Mouse (Mus musculus): ENCODE results near the gene Hsd11b2. TPM values are rescaled to one million over a fixed set of nuclear protein-coding genes. Genes with fewer than 3 reads are reported as not detected.

The Hsd11b2 gene
- total and polyA plus RNA-seq, 3 experiments, result not detected

- no peak for ATAC-seq (ENCODE audit: extremely low read depth, insufficient number of reproducible peaks, low FRiP score, poor library complexity, severe bottlenecking)
- DNase-seq (ENCODE audit: low spot score), result no peak
- H3K27me3 ChIP-seq (ENCODE audit: insufficient read depth, low read length), result no peaks in the 10 kb centered on the region
- no peaks in the 10 kb centered on the region for H3K9me3 ChIP-seq (replicated peaks)
- H3K36me3 ChIP-seq (replicated peaks), result peaks cover 82% of the 10 kb centered on the region
- TF ChIP-seq GATA1 (IDR thresholded peaks at IDR 0.05; ENCODE audit: borderline replicate concordance, low read length) (no peak), GATA2 (IDR thresholded peaks at IDR 0.05; ENCODE audit: borderline replicate concordance, low read depth, low read length) (no peak), POLR2AphosphoS5 (IDR thresholded peaks at IDR 0.05; ENCODE audit: insufficient replicate concordance, low read depth, low read length) (no peak), CTCF (IDR thresholded peaks at IDR 0.05; ENCODE audit: low read depth, low read length) (no peak), TAL1 (conservative IDR thresholded peaks at IDR 0.05; ENCODE audit: low read depth, low read length) (no peak)
- H3K4me3 ChIP-seq (ENCODE audit: low read depth, low read length), result no peak overlapping the region
- peaks cover 11% of the 10 kb centered on the region; the same call in 1 of the 2 replicates for H3K4me1 ChIP-seq (ENCODE audit: insufficient read depth, low read depth, low read length)
These were observed 18.0 kb downstream of the Hsd11b2 start for GRCm38 (mm10) chr8:105536546-105536945.

GRCm38 (mm10) chr8:105537011-105537677 is 18.6 kb downstream of the Hsd11b2 start:
- no peak for ATAC-seq (ENCODE audit: extremely low read depth, insufficient number of reproducible peaks, low FRiP score, poor library complexity, severe bottlenecking)
- no peak for DNase-seq (ENCODE audit: low spot score)
- H3K27me3 ChIP-seq (ENCODE audit: insufficient read depth, low read length), result no peaks in the 10 kb centered on the region
- no peaks in the 10 kb centered on the region for H3K9me3 ChIP-seq (replicated peaks)
- no peak overlapping the region for H3K4me3 ChIP-seq (ENCODE audit: low read depth, low read length)
- H3K36me3 ChIP-seq (replicated peaks), result peaks cover 84% of the 10 kb centered on the region
- H3K4me1 ChIP-seq (ENCODE audit: insufficient read depth, low read depth, low read length), result peaks cover 17% of the 10 kb centered on the region
- TF ChIP-seq TAL1 (conservative IDR thresholded peaks at IDR 0.05; ENCODE audit: low read depth, low read length) (no peak), CTCF (IDR thresholded peaks at IDR 0.05; ENCODE audit: low read depth, low read length) (no peak), GATA2 (IDR thresholded peaks at IDR 0.05; ENCODE audit: borderline replicate concordance, low read depth, low read length) (no peak), GATA1 (IDR thresholded peaks at IDR 0.05; ENCODE audit: borderline replicate concordance, low read length) (no peak), POLR2AphosphoS5 (IDR thresholded peaks at IDR 0.05; ENCODE audit: insufficient replicate concordance, low read depth, low read length) (no peak)

DNA sequence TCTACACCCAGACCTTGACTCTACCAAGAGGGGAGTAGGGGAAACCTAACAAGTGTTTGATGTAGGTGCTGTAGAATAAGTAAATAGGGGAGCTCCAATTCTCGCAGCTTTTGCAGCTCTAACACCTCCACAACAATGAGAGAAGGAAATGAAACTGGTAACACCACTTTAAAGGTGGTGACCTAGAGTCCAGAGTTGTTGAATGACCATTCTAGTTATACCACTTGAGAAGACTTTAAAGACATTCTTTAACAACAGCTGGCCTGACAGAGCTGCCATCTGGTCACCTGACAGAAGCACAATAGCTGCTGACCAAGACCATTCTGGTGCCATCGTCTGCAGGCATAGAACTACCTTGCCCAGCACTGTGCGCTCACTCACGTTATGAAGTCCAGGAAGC is 20.4 kb downstream of the Hsd11b2 start:
- H3K36me3 ChIP-seq (replicated peaks), result peaks cover 68% of the 10 kb centered on the region
- H3K9me3 ChIP-seq (replicated peaks), result no peaks in the 10 kb centered on the region
- peaks cover 27% of the 10 kb centered on the region for H3K4me1 ChIP-seq (ENCODE audit: insufficient read depth, low read depth, low read length)
- ATAC-seq (ENCODE audit: extremely low read depth, insufficient number of reproducible peaks, low FRiP score, poor library complexity, severe bottlenecking), result no peak
- no peak for DNase-seq (ENCODE audit: low spot score)
- no peaks in the 10 kb centered on the region for H3K27me3 ChIP-seq (ENCODE audit: insufficient read depth, low read length)
- no peak overlapping the region for H3K4me3 ChIP-seq (ENCODE audit: low read depth, low read length)
- TF ChIP-seq POLR2AphosphoS5 (IDR thresholded peaks at IDR 0.05; ENCODE audit: insufficient replicate concordance, low read depth, low read length) (no peak), GATA2 (IDR thresholded peaks at IDR 0.05; ENCODE audit: borderline replicate concordance, low read depth, low read length) (no peak), GATA1 (IDR thresholded peaks at IDR 0.05; ENCODE audit: borderline replicate concordance, low read length) (no peak), TAL1 (conservative IDR thresholded peaks at IDR 0.05; ENCODE audit: low read depth, low read length) (no peak), CTCF (IDR thresholded peaks at IDR 0.05; ENCODE audit: low read depth, low read length) (no peak)

- no peak for DNase-seq (ENCODE audit: low spot score)
- no peak; the same call in 1 of the 2 replicates for ATAC-seq (ENCODE audit: extremely low read depth, insufficient number of reproducible peaks, low FRiP score, poor library complexity, severe bottlenecking)
- H3K27me3 ChIP-seq (ENCODE audit: insufficient read depth, low read length), result no peaks in the 10 kb centered on the region
- TF ChIP-seq TAL1 (conservative IDR thresholded peaks at IDR 0.05; ENCODE audit: low read depth, low read length) (peak; percentile 56), POLR2AphosphoS5 (IDR thresholded peaks at IDR 0.05; ENCODE audit: insufficient replicate concordance, low read depth, low read length) (no peak)
- H3K9me3 ChIP-seq (replicated peaks), result no peaks in the 10 kb centered on the region
- no peak overlapping the region for H3K4me3 ChIP-seq (ENCODE audit: low read depth, low read length)
- peaks cover 42% of the 10 kb centered on the region for H3K4me1 ChIP-seq (ENCODE audit: insufficient read depth, low read depth, low read length)
- peaks cover 69% of the 10 kb centered on the region for H3K36me3 ChIP-seq (replicated peaks)
These were observed 23.6 kb downstream of the Hsd11b2 start for GRCm38 (mm10) chr8:105542032-105542656.

DNA sequence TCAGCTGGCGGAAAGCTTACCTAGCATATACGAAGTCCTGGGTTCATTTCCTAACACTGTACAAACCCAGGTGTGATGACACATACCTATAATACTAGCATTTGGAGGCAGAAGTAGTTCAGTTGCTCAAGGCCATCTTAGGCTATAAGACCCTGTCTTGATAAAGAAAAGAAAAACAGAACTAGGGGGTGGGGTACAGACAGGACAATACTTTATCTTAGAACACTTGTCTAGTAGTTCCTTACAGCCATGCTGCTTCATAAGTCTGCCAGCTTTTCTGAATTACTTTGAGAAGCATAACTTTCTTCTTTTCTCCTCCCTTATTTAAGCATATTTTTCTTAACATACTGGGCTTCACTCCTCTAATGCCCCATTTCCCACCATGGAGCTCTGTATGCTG is 24.3 kb downstream of the Hsd11b2 start:
- TF ChIP-seq CTCF (IDR thresholded peaks at IDR 0.05; ENCODE audit: low read depth, low read length), result no peak
- TF ChIP-seq POLR2AphosphoS5 (IDR thresholded peaks at IDR 0.05; ENCODE audit: insufficient replicate concordance, low read depth, low read length), result no peak
- no peak for TF ChIP-seq TAL1 (conservative IDR thresholded peaks at IDR 0.05; ENCODE audit: low read depth, low read length)
- TF ChIP-seq GATA2 (IDR thresholded peaks at IDR 0.05; ENCODE audit: borderline replicate concordance, low read depth, low read length), result no peak
- TF ChIP-seq GATA1 (IDR thresholded peaks at IDR 0.05; ENCODE audit: borderline replicate concordance, low read length), result no peak
- Histone ChIP-seq H3K9me3 (replicated peaks) (no peaks in the 10 kb centered on the region), H3K4me1 (ENCODE audit: insufficient read depth, low read depth, low read length) (peaks cover 42% of the 10 kb centered on the region), H3K4me3 (ENCODE audit: low read depth, low read length) (no peak overlapping the region), H3K36me3 (replicated peaks) (peaks cover 65% of the 10 kb centered on the region), H3K27me3 (ENCODE audit: insufficient read depth, low read length) (no peaks in the 10 kb centered on the region)
- ATAC-seq (ENCODE audit: extremely low read depth, insufficient number of reproducible peaks, low FRiP score, poor library complexity, severe bottlenecking), result no peak
- DNase-seq (ENCODE audit: low spot score), result no peak

GRCm38 (mm10) chr8:105543703-105544102 is 25.1 kb downstream of the Hsd11b2 start:
- H3K9me3 ChIP-seq (replicated peaks), result no peaks in the 10 kb centered on the region
- H3K4me3 ChIP-seq (ENCODE audit: low read depth, low read length), result no peak overlapping the region
- peaks cover 58% of the 10 kb centered on the region for H3K36me3 ChIP-seq (replicated peaks)
- no peak for ATAC-seq (ENCODE audit: extremely low read depth, insufficient number of reproducible peaks, low FRiP score, poor library complexity, severe bottlenecking)
- H3K4me1 ChIP-seq (ENCODE audit: insufficient read depth, low read depth, low read length), result peaks cover 42% of the 10 kb centered on the region
- no peak for DNase-seq (ENCODE audit: low spot score)
- TF ChIP-seq GATA1 (IDR thresholded peaks at IDR 0.05; ENCODE audit: borderline replicate concordance, low read length) (no peak), POLR2AphosphoS5 (IDR thresholded peaks at IDR 0.05; ENCODE audit: insufficient replicate concordance, low read depth, low read length) (no peak), CTCF (IDR thresholded peaks at IDR 0.05; ENCODE audit: low read depth, low read length) (no peak), TAL1 (conservative IDR thresholded peaks at IDR 0.05; ENCODE audit: low read depth, low read length) (no peak), GATA2 (IDR thresholded peaks at IDR 0.05; ENCODE audit: borderline replicate concordance, low read depth, low read length) (no peak)
- H3K27me3 ChIP-seq (ENCODE audit: insufficient read depth, low read length), result no peaks in the 10 kb centered on the region

All from G1E (cell line).